Mouse (Mus musculus): Measurements from ENCODE around the gene Immp2l. TPM values are rescaled to one million over a fixed set of nuclear protein-coding genes. Genes with fewer than 3 reads are reported as not detected.

The Immp2l gene
- polyA plus RNA-seq, 1 experiment from 2014 or later = 7.4 TPM

DNA sequence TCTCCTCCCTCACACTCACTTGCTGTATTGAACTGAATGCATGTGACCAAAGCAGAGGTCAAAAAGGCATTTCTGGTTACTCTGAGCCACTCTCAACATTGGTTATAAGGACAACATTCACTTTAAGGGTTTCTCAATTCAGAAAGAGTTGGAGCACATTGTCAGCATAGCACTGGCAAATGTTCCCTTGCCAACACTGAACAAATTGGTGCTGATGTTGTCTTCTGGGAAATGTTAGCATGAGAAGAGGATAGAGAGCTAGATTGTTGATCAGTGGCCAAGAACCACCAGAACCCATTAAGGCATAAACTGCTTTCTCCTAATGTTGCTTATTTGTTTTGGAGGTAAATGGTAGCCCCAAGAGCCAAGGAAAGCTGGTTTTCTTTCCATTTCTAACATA, 922.6 kb downstream of the Immp2l start:
- H3K9me3 ChIP-seq (ENCODE audit: control insufficient read depth, low read length) = no peaks in the 10 kb centered on the region
- no peak for ATAC-seq (ENCODE audit: low FRiP score, low TSS enrichment)
- no peak overlapping the region for H3K4me3 ChIP-seq (ENCODE audit: low read length)
- no peak overlapping the region for H3K9ac ChIP-seq (ENCODE audit: low read depth, low read length)
- no peaks in the 10 kb centered on the region for H3K27me3 ChIP-seq (ENCODE audit: control insufficient read depth, insufficient read depth, low read length)
- H3K36me3 ChIP-seq (ENCODE audit: control insufficient read depth, insufficient read depth, low read length) = no peaks in the 10 kb centered on the region
- no peaks in the 10 kb centered on the region for H3K4me1 ChIP-seq (ENCODE audit: control insufficient read depth, insufficient read depth, low read length)
- H3K4me2 ChIP-seq (replicated peaks; ENCODE audit: low read depth, low read length) = no peak overlapping the region
- H3K27ac ChIP-seq (ENCODE audit: low read depth, low read length) = no peak overlapping the region

DNA sequence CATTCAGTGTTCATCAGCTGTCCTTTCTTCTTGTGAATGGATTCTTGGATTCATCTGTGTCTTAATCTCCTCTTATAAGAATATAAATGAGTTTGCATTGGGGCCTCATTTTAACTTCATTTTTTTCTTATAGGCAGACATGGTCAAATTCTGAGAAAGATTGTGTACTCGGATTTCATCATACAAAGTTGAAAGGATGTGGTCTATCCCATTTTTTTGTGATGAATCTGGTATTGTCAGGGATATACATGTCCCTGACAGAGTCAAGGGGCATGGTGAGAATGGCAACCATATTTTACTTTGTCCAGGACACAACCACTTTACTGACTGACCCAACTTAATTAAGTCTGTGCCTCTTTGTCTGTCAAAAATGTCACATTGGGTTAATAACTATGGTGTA, 925.5 kb downstream of the Immp2l start:
- Histone ChIP-seq H3K27ac (ENCODE audit: low read depth, low read length) (no peak overlapping the region), H3K9ac (ENCODE audit: low read depth, low read length) (no peak overlapping the region), H3K4me1 (ENCODE audit: control insufficient read depth, insufficient read depth, low read length) (no peaks in the 10 kb centered on the region), H3K4me3 (ENCODE audit: low read length) (no peak overlapping the region), H3K9me3 (ENCODE audit: control insufficient read depth, low read length) (no peaks in the 10 kb centered on the region), H3K27me3 (ENCODE audit: control insufficient read depth, insufficient read depth, low read length) (no peaks in the 10 kb centered on the region), H3K4me2 (replicated peaks; ENCODE audit: low read depth, low read length) (no peak overlapping the region), H3K36me3 (ENCODE audit: control insufficient read depth, insufficient read depth, low read length) (no peaks in the 10 kb centered on the region)
- no peak for ATAC-seq (ENCODE audit: low FRiP score, low TSS enrichment)
- WGBS = 83% methylated on average over 1 of the region's 1 CpGs

DNA sequence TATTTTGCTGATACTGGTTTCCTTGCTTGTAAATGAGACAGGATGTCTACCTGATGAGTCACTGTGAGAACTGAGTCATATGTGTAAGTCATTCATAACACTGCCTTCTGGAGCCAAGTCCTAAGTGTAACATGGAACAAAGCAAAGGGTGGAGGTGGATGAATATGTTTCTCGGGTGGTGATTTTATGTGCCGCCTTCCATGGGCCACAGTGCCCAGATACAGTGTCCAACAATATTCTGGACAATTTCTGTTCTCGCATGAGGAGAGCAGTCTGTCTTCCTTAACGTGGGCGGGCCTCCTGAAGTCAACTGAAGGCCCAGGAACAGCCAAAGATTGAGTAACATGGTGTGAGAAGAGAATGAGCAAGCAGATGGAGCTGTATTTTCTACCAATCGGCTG, 926.0 kb downstream of the Immp2l start:
- no peak overlapping the region for H3K27ac ChIP-seq (ENCODE audit: low read depth, low read length)
- H3K4me1 ChIP-seq (ENCODE audit: control insufficient read depth, insufficient read depth, low read length) = no peaks in the 10 kb centered on the region
- 89% methylated on average over 6 of the region's 6 CpGs for WGBS
- no peak overlapping the region for H3K4me2 ChIP-seq (replicated peaks; ENCODE audit: low read depth, low read length)
- H3K9ac ChIP-seq (ENCODE audit: low read depth, low read length) = no peak overlapping the region
- no peak for ATAC-seq (ENCODE audit: low FRiP score, low TSS enrichment)
- no peaks in the 10 kb centered on the region for H3K9me3 ChIP-seq (ENCODE audit: control insufficient read depth, low read length)
- H3K4me3 ChIP-seq (ENCODE audit: low read length) = no peak overlapping the region
- no peaks in the 10 kb centered on the region for H3K36me3 ChIP-seq (ENCODE audit: control insufficient read depth, insufficient read depth, low read length)
- no peaks in the 10 kb centered on the region for H3K27me3 ChIP-seq (ENCODE audit: control insufficient read depth, insufficient read depth, low read length)

DNA sequence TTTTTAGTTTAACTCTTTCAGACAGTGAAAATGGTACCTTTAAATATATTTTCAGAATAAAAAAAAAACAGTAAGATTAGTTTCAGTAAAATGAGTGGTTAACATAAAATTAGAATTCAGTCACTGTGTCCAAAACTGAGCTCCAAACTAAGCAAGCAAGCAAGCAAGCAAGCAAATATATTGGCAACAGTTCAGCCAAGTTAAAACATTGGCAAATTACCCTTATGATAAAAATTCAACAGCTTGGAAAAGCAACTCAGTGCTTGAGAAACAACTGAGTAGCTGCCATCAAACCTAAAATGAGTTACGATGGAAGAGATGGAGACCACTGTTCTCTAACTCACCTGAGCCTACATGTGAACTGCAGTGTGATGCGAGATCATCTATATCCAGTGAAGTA, 926.8 kb downstream of the Immp2l start:
- H3K9me3 ChIP-seq (ENCODE audit: control insufficient read depth, low read length) = no peaks in the 10 kb centered on the region
- H3K4me2 ChIP-seq (replicated peaks; ENCODE audit: low read depth, low read length) = no peak overlapping the region
- no peak for ATAC-seq (ENCODE audit: low FRiP score, low TSS enrichment)
- no peak overlapping the region for H3K4me3 ChIP-seq (ENCODE audit: low read length)
- no peak overlapping the region for H3K9ac ChIP-seq (ENCODE audit: low read depth, low read length)
- no peaks in the 10 kb centered on the region for H3K27me3 ChIP-seq (ENCODE audit: control insufficient read depth, insufficient read depth, low read length)
- 90% methylated on average over 2 of the region's 2 CpGs for WGBS
- no peaks in the 10 kb centered on the region for H3K36me3 ChIP-seq (ENCODE audit: control insufficient read depth, insufficient read depth, low read length)
- no peak overlapping the region for H3K27ac ChIP-seq (ENCODE audit: low read depth, low read length)
- H3K4me1 ChIP-seq (ENCODE audit: control insufficient read depth, insufficient read depth, low read length) = no peaks in the 10 kb centered on the region

DNA sequence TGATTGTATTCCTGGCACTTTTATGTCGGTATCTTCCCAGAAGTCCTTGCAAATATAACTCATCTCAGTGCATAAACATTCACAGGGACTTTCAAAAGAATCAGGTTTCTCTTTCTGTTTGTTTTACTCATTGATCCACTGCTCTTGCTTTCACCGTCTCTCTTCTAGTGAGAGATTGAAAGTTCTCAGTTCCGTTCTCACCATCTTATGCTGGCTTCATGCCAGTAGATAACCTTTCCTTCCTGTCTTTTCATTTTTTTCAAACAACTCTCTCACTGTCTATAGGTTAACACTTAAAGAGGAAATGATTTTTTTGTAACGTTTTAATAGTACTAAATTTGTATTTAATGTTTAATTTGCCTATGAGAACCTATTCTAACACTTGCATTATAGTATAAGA, 937.1 kb downstream of the Immp2l start:
- no peak overlapping the region for H3K9ac ChIP-seq (ENCODE audit: low read depth, low read length)
- no peak for ATAC-seq (ENCODE audit: low FRiP score, low TSS enrichment)

DNA sequence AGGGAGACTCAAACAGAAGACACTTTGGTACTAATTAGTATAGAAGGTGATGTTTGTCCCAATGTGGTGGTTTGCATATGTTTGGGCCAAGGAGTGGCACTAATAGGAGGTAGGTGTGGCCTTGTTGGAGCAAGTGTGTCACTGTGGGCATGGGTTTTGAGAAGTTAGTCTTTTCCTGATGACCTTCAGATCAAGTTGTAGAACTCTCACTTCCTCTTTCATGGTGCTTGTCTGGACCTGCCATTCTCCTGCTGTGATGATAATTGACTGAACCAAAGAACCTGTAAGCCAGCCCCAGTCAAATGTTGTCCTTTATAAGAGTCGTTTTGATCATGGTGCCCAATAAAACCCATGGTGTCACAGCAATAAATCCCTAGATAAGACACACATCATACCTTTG, 967.5 kb downstream of the Immp2l start:
- Histone ChIP-seq H3K4me3 (ENCODE audit: low read length) (no peak overlapping the region), H3K36me3 (ENCODE audit: control insufficient read depth, insufficient read depth, low read length) (no peaks in the 10 kb centered on the region), H3K4me2 (replicated peaks; ENCODE audit: low read depth, low read length) (no peak overlapping the region), H3K27me3 (ENCODE audit: control insufficient read depth, insufficient read depth, low read length) (no peaks in the 10 kb centered on the region), H3K4me1 (ENCODE audit: control insufficient read depth, insufficient read depth, low read length) (no peaks in the 10 kb centered on the region), H3K9ac (ENCODE audit: low read depth, low read length) (no peak overlapping the region), H3K27ac (ENCODE audit: low read depth, low read length) (no peak overlapping the region), H3K9me3 (ENCODE audit: control insufficient read depth, low read length) (no peaks in the 10 kb centered on the region)
- 77% methylated on average over 1 of the region's 1 CpGs for WGBS
- ATAC-seq (ENCODE audit: low FRiP score, low TSS enrichment) = no peak

More for the DNA sequence above, 937.1 kb downstream of the Immp2l start:
- no peaks in the 10 kb centered on the region for H3K36me3 ChIP-seq (ENCODE audit: control insufficient read depth, insufficient read depth, low read length)
- H3K27ac ChIP-seq (ENCODE audit: low read depth, low read length) = no peak overlapping the region
- no peaks in the 10 kb centered on the region for H3K9me3 ChIP-seq (ENCODE audit: control insufficient read depth, low read length)
- 23% methylated on average over 4 of the region's 4 CpGs for WGBS
- H3K4me3 ChIP-seq (ENCODE audit: low read length) = no peak overlapping the region
- no peaks in the 10 kb centered on the region for H3K27me3 ChIP-seq (ENCODE audit: control insufficient read depth, insufficient read depth, low read length)
- no peak overlapping the region for H3K4me2 ChIP-seq (replicated peaks; ENCODE audit: low read depth, low read length)
- no peaks in the 10 kb centered on the region for H3K4me1 ChIP-seq (ENCODE audit: control insufficient read depth, insufficient read depth, low read length)
